Mouse (Mus musculus): ENCODE measurements at regions not wholly inside any gene's neighbourhood (a gene's known extent, or its start where the extent isn't known, plus 50 kb on each side); places are given as distances from the start of the nearest gene placed in this dataset.

GRCm38 (mm10) chr1:73793871-73794270 is 330.4 kb downstream of the Tns1 start:
- no peak for TF ChIP-seq CTCF (IDR thresholded peaks at IDR 0.05)
- Histone ChIP-seq H3K4me3 (no peak overlapping the region), H3K27ac (no peak overlapping the region)
- DNase-seq: no peak
- intact Hi-C loops (cut with DNase I): no loop called here

GRCm38 (mm10) chr1:73793256-73793655 is 331.0 kb downstream of the Tns1 start:
- TF ChIP-seq CTCF (IDR thresholded peaks at IDR 0.05): no peak
- no peak for DNase-seq
- H3K4me3 ChIP-seq: no peak overlapping the region
- intact Hi-C loops (cut with DNase I): no loop called here
- no peak overlapping the region for H3K27ac ChIP-seq

GRCm38 (mm10) chr1:73792311-73792710 is 331.9 kb downstream of the Tns1 start:
- Histone ChIP-seq H3K27ac (no peak overlapping the region), H3K4me3 (no peak overlapping the region)
- TF ChIP-seq CTCF (IDR thresholded peaks at IDR 0.05): no peak
- intact Hi-C loops (cut with DNase I): no loop called here
- no peak for DNase-seq

GRCm38 (mm10) chr1:73787666-73788065 is 336.6 kb downstream of the Tns1 start:
- intact Hi-C loops (cut with DNase I): no loop called here
- no peak for DNase-seq
- no peak for TF ChIP-seq CTCF (IDR thresholded peaks at IDR 0.05)
- peak overlapping the region; percentile 20; the same call in 1 of the 2 replicates for H3K27ac ChIP-seq
- H3K4me3 ChIP-seq: no peak overlapping the region

- intact Hi-C loops (cut with DNase I): no loop called here
- no peak for DNase-seq
- no peak for TF ChIP-seq CTCF (IDR thresholded peaks at IDR 0.05)
- Histone ChIP-seq H3K4me3 (no peak overlapping the region), H3K27ac (peak overlapping the region; percentile 20; the same call in 1 of the 2 replicates)
Observed at GRCm38 (mm10) chr1:73787224-73787623, 337.0 kb downstream of the Tns1 start.

GRCm38 (mm10) chr1:73783303-73783702 is 340.9 kb downstream of the Tns1 start:
- H3K27ac ChIP-seq: peak overlapping the region; percentile 25; the same call in 1 of the 2 replicates
- no peak for DNase-seq
- intact Hi-C loops (cut with DNase I): no loop called here
- no peak for TF ChIP-seq CTCF (IDR thresholded peaks at IDR 0.05)
- no peak overlapping the region for H3K4me3 ChIP-seq

GRCm38 (mm10) chr1:73782871-73783270 is 341.4 kb downstream of the Tns1 start:
- DNase-seq: no peak
- intact Hi-C loops (cut with DNase I): no loop called here
- no peak for TF ChIP-seq CTCF (IDR thresholded peaks at IDR 0.05)
- Histone ChIP-seq H3K4me3 (no peak overlapping the region), H3K27ac (no peak overlapping the region)

- no peak for DNase-seq
- Histone ChIP-seq H3K4me3 (no peak overlapping the region), H3K27ac (no peak overlapping the region)
- no peak for TF ChIP-seq CTCF (IDR thresholded peaks at IDR 0.05)
- intact Hi-C loops (cut with DNase I): no loop called here
Observed at GRCm38 (mm10) chr1:73771773-73772172, 352.5 kb downstream of the Tns1 start.

- DNase-seq: no peak
- TF ChIP-seq CTCF (IDR thresholded peaks at IDR 0.05): no peak
- H3K4me3 ChIP-seq: no peak overlapping the region
- intact Hi-C loops (cut with DNase I): no loop called here
- no peak overlapping the region for H3K27ac ChIP-seq
Observed at GRCm38 (mm10) chr1:73770631-73771030, 353.6 kb downstream of the Tns1 start.

- DNase-seq: no peak
- no peak for TF ChIP-seq CTCF (IDR thresholded peaks at IDR 0.05)
- H3K27ac ChIP-seq: no peak overlapping the region
- intact Hi-C loops (cut with DNase I): no loop called here
- no peak overlapping the region for H3K4me3 ChIP-seq
Observed at GRCm38 (mm10) chr1:73764611-73765333, 359.5 kb downstream of the Tns1 start.

- Histone ChIP-seq H3K4me3 (no peak overlapping the region), H3K27ac (no peak overlapping the region)
- intact Hi-C loops (cut with DNase I): no loop called here
- no peak for TF ChIP-seq CTCF (IDR thresholded peaks at IDR 0.05)
- DNase-seq: peak; percentile 25
Observed at GRCm38 (mm10) chr1:73758110-73759061, 365.9 kb downstream of the Tns1 start.

- DNase-seq: peak; percentile 25
- Histone ChIP-seq H3K27ac (no peak overlapping the region), H3K4me3 (no peak overlapping the region)
- no peak for TF ChIP-seq CTCF (IDR thresholded peaks at IDR 0.05)
- intact Hi-C loops (cut with DNase I): no loop called here
Observed at GRCm38 (mm10) chr1:73755791-73756190, 368.5 kb downstream of the Tns1 start.

- intact Hi-C loops (cut with DNase I): no loop called here
- no peak for DNase-seq
- no peak for TF ChIP-seq CTCF (IDR thresholded peaks at IDR 0.05)
- H3K4me3 ChIP-seq: no peak overlapping the region
- no peak overlapping the region for H3K27ac ChIP-seq
Observed at GRCm38 (mm10) chr1:73754928-73755327, 369.3 kb downstream of the Tns1 start.

All from gastrocnemius, adult 2 months (tissue).